Mouse (Mus musculus) brain, adult 2 months (tissue): ENCODE measurements at regions not wholly inside any gene's neighbourhood (a gene's known extent, or its start where the extent isn't known, plus 50 kb on each side); places are given as distances from the start of the nearest gene placed in this dataset.
"Not testable (repeated sequence)": the region's sequence is repeated elsewhere in the genome, so short reads cannot be mapped to it uniquely, and the experiment has no call there.

Source experiments
- DNase-seq: peaks from one replicate; pipeline ENCODE4 v3.0.0; 2011; ENCODE audit warnings: low read depth, low spot score

DNA sequence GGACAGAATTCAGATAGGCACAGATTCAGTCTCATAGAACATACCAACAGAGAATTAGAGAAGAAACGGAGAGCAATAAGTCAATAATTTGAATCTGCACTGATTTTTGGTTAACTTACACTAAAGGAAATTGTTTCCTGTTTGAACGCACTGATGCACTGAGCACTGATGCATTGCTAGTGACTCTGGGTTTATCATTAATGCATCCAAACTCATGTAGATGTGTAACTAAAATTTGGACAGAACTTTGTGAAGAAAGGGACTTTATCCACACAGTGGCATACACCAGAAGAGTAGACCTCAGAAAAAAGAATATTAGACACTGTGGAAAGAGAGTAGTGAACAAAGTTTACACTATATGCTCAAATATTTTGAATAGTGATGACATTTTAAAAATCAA is 364.2 kb downstream of the Casp12 start:
- no peak for DNase-seq

DNA sequence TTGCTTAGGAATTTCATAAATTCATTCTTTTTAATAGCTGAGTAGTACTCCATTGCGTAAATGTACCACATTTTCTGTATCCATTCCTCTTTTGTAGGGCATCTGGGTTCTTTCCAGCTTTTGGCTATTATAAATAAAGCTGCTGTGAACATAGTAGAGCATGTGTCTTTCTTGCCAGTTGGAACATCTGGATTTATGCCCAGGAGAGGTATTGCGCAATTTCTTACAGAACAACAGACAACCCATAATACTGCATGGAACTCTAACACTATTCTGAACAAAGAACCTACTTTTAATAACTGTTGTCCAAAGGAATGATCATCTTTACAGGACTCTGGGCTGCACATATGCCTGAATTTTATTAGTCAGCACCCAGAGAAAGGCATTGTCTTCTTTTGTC is 373.4 kb downstream of the Casp12 start:
- DNase-seq, result not testable (repeated sequence)

DNA sequence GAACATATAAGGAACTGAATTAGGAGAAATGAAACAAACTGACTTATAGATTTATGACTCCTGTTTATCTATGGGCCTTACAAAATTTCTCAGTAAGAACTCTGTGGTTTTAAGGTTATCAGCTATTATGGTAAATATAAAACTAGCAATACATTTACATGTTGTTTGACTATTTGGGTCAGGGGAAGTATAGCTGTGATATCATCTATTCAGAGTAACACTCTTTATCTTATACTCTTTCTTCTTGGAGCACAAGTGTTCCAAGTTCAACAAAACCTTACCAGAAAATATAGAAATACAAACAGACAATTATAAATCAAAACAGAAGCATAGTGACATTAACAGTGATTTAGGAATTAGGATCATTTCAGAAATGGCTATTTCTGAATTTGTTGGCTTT is 383.6 kb downstream of the Casp12 start:
- no peak for DNase-seq

DNA sequence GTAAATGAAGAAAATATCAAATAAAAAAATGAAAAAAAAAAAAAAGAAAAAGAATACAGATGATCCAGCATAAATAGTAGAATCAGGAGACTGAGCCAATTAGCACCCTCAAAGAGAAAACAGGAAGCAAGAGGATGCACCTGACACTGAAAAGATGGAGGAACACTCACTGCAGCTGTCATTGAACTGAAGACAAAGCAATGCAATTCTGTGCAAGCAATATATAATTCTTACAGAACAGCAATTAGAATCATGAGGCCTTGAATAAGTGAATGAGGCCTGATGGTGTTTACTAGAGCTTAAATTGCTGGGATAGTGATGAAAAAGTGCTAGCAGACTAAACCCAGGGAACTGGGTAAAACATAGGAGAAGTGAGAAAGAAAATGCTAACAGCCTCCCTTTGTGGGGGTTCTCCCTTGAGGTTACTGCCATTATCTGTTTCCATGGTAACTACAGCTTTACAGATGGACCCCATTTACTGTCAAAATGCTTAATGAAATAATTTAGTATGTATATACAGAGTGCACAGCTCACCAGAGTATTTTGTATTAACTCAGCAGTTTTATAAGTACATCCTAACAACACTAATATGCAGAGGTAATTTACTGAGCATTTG is 407.6 kb downstream of the Casp12 start:
- peak; percentile 26 for DNase-seq

DNA sequence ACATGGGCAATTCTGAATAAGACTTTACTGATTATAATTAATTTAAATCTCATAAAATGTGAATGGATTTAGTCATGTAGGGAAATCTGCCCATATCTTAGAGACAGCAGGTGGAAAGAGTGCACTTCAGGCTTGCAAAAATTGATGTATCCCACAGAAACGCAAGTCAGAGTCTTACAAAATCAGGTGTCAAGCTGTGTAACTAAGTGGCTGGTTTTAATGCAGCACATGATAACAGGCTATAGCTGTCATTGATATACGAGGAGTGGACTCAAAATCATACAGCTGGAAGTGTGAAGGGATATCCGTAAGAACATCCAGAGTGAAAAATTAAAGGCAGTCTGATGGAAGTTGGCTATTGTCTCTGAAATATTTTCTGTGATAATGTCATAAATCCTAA is 408.6 kb downstream of the Casp12 start:
- DNase-seq, result no peak

DNA sequence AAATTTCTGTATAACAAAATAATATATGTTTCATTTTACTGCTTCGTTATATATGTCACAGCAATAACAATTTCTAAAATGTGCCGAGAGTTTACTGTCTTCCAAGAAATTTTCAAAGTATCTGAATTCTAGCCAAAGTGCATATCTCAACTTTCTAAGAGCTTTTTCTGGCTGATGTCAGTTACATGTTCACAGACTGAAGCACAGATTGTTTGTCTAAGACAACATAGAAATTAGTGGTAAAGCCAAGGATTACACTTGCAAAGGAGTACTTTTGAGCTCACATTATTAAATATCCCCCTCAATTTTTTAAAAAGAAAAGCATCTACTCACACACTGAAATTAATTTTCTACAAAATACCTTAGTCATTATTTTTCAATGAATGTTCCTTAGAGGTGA is 407.2 kb upstream of the Pdgfd start:
- no peak for DNase-seq

DNA sequence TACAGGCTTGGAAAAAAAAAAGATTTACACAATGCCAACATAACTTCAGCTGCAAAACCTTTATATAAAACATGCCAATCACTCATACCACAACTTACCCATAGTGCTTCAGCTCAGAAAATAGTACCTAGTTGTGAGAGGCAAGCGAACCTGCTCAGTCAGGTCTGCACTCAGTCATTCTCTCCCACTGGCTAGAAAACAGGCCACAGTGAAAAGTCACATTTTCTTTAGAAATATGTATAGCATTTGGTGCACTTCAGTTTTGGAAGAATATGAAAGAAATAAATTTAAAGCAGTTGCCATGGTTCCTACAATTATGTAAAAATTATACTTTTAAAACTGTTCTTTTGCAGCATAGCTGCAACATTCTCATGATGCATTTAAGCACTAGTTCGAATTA is 398.5 kb upstream of the Pdgfd start:
- DNase-seq, result peak; percentile 16

DNA sequence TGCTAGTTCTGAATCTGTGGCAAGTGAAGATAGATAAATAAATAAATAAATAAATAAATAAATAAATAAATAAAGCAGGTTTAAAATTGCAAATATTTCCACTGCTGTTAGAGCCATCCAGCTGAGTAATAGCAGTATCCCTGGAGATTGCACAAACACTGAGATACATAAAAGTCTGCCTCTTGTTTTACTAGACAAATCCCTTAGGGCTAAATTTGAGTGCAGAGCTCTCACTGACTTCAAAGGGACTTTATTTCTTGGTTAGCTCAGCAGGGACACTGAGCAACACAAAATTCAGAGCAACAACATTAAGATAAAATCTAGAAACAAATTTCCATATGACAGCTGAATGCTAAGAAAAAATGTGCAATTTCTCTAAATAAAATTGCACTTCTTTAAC is 397.2 kb upstream of the Pdgfd start:
- DNase-seq, result peak; percentile 18
